Mouse (Mus musculus) forebrain, embryonic 15.5 days (tissue): ENCODE measurements at regions not wholly inside any gene's neighbourhood (a gene's known extent, or its start where the extent isn't known, plus 50 kb on each side); places are given as distances from the start of the nearest gene placed in this dataset.
A peak's percentile ranks its signal among the peaks of the same experiment; 100 is the strongest.

ENCODE experiments used
- ATAC-seq: fragments of 200-750 bp; cut with Nextera tagmentation; replicated peaks from 2 replicates; pipeline ENCODE4 v1.8.0; 2017; ENCODE audit warnings: mild to moderate bottlenecking, moderate TSS enrichment, moderate library complexity
- H3K27ac ChIP-seq: fragments of 300-500 bp; sonication (generic); replicated peaks from 2 replicates; pipeline ENCODE4 v1.5.1; 2015; ENCODE audit warnings: mild to moderate bottlenecking, inconsistent platforms
- H3K27me3 ChIP-seq: fragments of 300-500 bp; sonication (generic); 2 replicates; pipeline ENCODE4 v1.6.1; 2015; ENCODE audit warnings: inconsistent platforms
- H3K36me3 ChIP-seq: fragments of 300-500 bp; sonication (generic); 2 replicates; pipeline ENCODE4 v1.6.1; 2015; ENCODE audit warnings: mild to moderate bottlenecking, inconsistent platforms
- H3K4me1 ChIP-seq: fragments of 300-500 bp; sonication (generic); 2 replicates; pipeline ENCODE4 v1.6.1; 2015; ENCODE audit warnings: inconsistent platforms
- H3K4me2 ChIP-seq: fragments of 300-500 bp; sonication (generic); replicated peaks from 2 replicates; pipeline ENCODE4 v1.6.1; 2015; ENCODE audit warnings: mild to moderate bottlenecking, inconsistent platforms
- H3K4me3 ChIP-seq: fragments of 300-500 bp; sonication (generic); 2 replicates; pipeline ENCODE4 v1.5.1; 2015; ENCODE audit warnings: mild to moderate bottlenecking, inconsistent platforms
- H3K9ac ChIP-seq: fragments of 300-500 bp; sonication (generic); replicated peaks from 2 replicates; pipeline ENCODE4 v1.6.1; 2015; ENCODE audit warnings: mild to moderate bottlenecking, inconsistent platforms
- H3K9me3 ChIP-seq: fragments of 300-500 bp; sonication (generic); 2 replicates; pipeline ENCODE4 v1.6.1; 2016; ENCODE audit warnings: inconsistent platforms
- WGBS: fragments of 180-500 bp; shearing (Covaris S2); methylation state at CpG from one replicate; pipeline ENCODE4 v1.1.7; 2015; ENCODE audit warnings: mixed read lengths; 5-methylcytosine and 5-hydroxymethylcytosine counted together

DNA sequence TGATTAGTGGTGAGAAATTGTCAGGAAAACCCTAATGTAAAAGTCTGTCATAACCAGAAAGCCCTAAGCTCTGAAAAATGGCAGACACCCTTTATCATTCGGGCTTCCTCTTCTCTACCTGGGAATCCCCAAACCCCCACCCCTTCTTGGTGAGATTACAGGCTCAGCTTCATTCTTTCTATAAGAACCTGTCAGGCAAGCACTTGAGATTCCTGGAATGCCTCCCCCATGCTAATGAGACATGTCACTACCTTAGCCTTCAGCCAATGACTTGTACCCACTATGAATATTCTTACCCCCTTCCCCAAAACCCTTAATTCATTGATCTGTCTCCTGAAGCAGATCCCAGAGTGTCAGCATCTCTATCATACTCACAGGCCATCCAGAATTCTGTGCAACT is 254.5 kb upstream of the Gcfc2 start:
- WGBS = 86% methylated on average over 1 of the region's 1 CpGs
- no peaks in the 10 kb centered on the region for H3K27me3 ChIP-seq
- H3K9me3 ChIP-seq = no peaks in the 10 kb centered on the region
- no peak for ATAC-seq
- H3K4me2 ChIP-seq = no peak overlapping the region
- no peak overlapping the region for H3K4me3 ChIP-seq
- H3K4me1 ChIP-seq = no peaks in the 10 kb centered on the region
- no peaks in the 10 kb centered on the region for H3K36me3 ChIP-seq
- no peak overlapping the region for H3K27ac ChIP-seq
- no peak overlapping the region for H3K9ac ChIP-seq

DNA sequence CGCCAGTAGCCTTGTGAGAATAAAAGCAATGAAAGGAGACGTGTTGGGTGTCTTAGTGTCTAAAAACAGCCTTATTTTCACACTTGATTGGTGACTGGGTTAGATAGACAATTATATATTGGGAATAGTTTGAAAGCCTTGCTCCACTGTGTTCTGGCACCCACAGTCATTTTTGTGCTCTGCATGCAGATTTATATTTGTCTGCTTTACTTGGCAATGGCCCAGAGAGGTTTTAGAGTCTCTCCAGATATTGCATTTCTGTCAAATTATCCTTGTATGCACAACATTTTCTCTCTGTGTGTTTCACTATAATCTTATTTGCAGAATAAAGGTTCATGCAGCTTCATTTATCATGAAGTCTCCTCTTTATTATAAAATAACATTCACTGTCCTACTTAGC is 250.2 kb upstream of the Gcfc2 start:
- H3K36me3 ChIP-seq = no peaks in the 10 kb centered on the region
- no peak overlapping the region for H3K4me3 ChIP-seq

GRCm38 (mm10) chr6:81697284-81697683 is 226.2 kb upstream of the Gcfc2 start:
- no peak overlapping the region for H3K9ac ChIP-seq
- H3K27me3 ChIP-seq = no peaks in the 10 kb centered on the region
- H3K9me3 ChIP-seq = no peaks in the 10 kb centered on the region
- H3K36me3 ChIP-seq = no peaks in the 10 kb centered on the region
- no peak for ATAC-seq
- H3K4me2 ChIP-seq = no peak overlapping the region
- no peak overlapping the region for H3K4me3 ChIP-seq
- no peak overlapping the region for H3K27ac ChIP-seq
- H3K4me1 ChIP-seq = no peaks in the 10 kb centered on the region
- WGBS = 91% methylated on average over 7 of the region's 7 CpGs

More for the DNA sequence above, 250.2 kb upstream of the Gcfc2 start:
- Histone ChIP-seq H3K27me3 (no peaks in the 10 kb centered on the region), H3K9me3 (no peaks in the 10 kb centered on the region), H3K27ac (no peak overlapping the region), H3K9ac (no peak overlapping the region), H3K4me1 (no peaks in the 10 kb centered on the region), H3K4me2 (no peak overlapping the region)
- ATAC-seq = no peak
- 44% methylated on average over 2 of the region's 2 CpGs for WGBS

- no peak for ATAC-seq
- Histone ChIP-seq H3K4me2 (no peak overlapping the region), H3K9me3 (no peaks in the 10 kb centered on the region), H3K27ac (no peak overlapping the region), H3K9ac (no peak overlapping the region), H3K4me3 (no peak overlapping the region), H3K27me3 (no peaks in the 10 kb centered on the region), H3K4me1 (no peaks in the 10 kb centered on the region), H3K36me3 (no peaks in the 10 kb centered on the region)
- WGBS = 86% methylated on average over 3 of the region's 3 CpGs
Observed at GRCm38 (mm10) chr6:81698173-81698572, 225.3 kb upstream of the Gcfc2 start.

DNA sequence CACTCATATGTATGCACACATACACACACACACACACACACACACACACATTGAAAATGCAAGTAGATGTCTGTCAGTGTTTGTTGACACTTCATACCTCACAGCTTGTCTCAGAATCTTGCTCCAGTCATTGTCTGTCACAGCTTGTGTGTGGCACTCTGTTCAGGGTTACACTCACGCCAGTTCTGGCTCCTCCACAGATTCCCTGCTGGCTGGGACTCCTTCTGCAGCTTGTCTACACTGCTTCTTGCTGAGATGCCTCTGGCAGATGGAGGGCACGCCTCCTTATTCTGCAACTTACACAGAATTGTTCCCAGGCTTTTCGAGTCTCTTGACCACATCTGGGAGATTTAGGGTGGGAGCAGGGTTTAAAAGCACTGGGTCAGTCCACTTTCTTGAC is 208.6 kb upstream of the Gcfc2 start:
- Histone ChIP-seq H3K9ac (no peak overlapping the region), H3K4me3 (no peak overlapping the region), H3K27ac (no peak overlapping the region), H3K4me1 (no peaks in the 10 kb centered on the region), H3K4me2 (no peak overlapping the region), H3K36me3 (no peaks in the 10 kb centered on the region), H3K9me3 (no peaks in the 10 kb centered on the region), H3K27me3 (no peaks in the 10 kb centered on the region)
- WGBS = 58% methylated on average over 3 of the region's 3 CpGs
- ATAC-seq = peak; percentile 73

GRCm38 (mm10) chr6:81716371-81716770 is 207.1 kb upstream of the Gcfc2 start:
- Histone ChIP-seq H3K9me3 (no peaks in the 10 kb centered on the region), H3K4me2 (no peak overlapping the region), H3K27ac (no peak overlapping the region), H3K4me1 (no peaks in the 10 kb centered on the region), H3K36me3 (no peaks in the 10 kb centered on the region), H3K27me3 (no peaks in the 10 kb centered on the region), H3K4me3 (no peak overlapping the region), H3K9ac (no peak overlapping the region)
- no peak for ATAC-seq
- WGBS = 59% methylated on average over 5 of the region's 5 CpGs

GRCm38 (mm10) chr6:81724601-81725545 is 198.6 kb upstream of the Gcfc2 start:
- Histone ChIP-seq H3K4me2 (no peak overlapping the region), H3K4me1 (no peaks in the 10 kb centered on the region), H3K27ac (no peak overlapping the region), H3K9me3 (no peaks in the 10 kb centered on the region), H3K27me3 (no peaks in the 10 kb centered on the region), H3K36me3 (no peaks in the 10 kb centered on the region), H3K9ac (no peak overlapping the region), H3K4me3 (no peak overlapping the region)
- 55% methylated on average over 4 of the region's 4 CpGs for WGBS
- peak; percentile 78 for ATAC-seq

DNA sequence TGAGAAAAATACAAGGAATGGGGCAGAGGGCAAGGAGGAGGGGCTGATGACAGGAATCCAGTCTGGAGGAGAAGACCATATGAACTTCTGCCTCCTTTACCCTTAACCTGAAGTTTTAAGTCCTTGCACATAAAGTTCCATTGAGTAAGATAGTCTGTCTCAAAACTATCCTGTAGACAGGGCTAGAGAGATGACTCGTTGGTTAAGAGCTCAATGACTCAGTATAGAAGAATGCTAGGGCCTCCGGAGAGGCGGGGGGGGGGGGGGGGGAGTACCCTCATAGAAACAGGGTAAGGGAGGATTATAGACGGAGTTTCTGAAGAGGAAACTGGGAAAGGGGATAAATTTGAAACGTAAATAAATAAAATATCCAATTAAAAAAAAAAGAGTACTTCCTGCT is 191.8 kb upstream of the Gcfc2 start:
- no peaks in the 10 kb centered on the region for H3K4me1 ChIP-seq
- no peaks in the 10 kb centered on the region for H3K27me3 ChIP-seq
- H3K9ac ChIP-seq = no peak overlapping the region
- H3K9me3 ChIP-seq = no peaks in the 10 kb centered on the region
- H3K27ac ChIP-seq = no peak overlapping the region
- H3K36me3 ChIP-seq = no peaks in the 10 kb centered on the region
- no peak overlapping the region for H3K4me2 ChIP-seq
- WGBS = 68% methylated on average over 5 of the region's 5 CpGs
- no peak overlapping the region for H3K4me3 ChIP-seq
- no peak for ATAC-seq

DNA sequence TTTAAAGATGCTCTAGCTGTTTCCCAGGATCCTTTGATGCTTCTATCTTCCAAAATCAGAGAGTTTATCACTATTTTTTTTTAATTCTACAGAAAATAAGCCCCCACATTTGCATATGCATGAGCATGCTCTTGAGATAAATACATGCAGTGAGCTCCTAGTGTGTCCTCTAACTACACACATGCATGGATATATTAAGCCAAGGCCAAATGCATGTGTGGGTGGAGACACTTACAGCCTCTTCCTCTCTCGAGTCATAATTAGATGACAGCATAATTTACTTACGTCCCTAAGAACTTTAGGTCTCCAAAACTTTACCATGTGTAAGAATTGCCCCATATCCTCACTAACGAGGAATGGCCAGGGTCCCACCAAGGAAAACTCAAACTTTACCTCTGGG is 189.9 kb upstream of the Gcfc2 start:
- H3K9ac ChIP-seq = no peak overlapping the region
- H3K27ac ChIP-seq = no peak overlapping the region
- ATAC-seq = no peak
- WGBS = 74% methylated on average over 3 of the region's 3 CpGs
- H3K4me1 ChIP-seq = no peaks in the 10 kb centered on the region
- no peaks in the 10 kb centered on the region for H3K27me3 ChIP-seq
- no peaks in the 10 kb centered on the region for H3K36me3 ChIP-seq
- H3K9me3 ChIP-seq = no peaks in the 10 kb centered on the region
- no peak overlapping the region for H3K4me3 ChIP-seq
- no peak overlapping the region for H3K4me2 ChIP-seq

DNA sequence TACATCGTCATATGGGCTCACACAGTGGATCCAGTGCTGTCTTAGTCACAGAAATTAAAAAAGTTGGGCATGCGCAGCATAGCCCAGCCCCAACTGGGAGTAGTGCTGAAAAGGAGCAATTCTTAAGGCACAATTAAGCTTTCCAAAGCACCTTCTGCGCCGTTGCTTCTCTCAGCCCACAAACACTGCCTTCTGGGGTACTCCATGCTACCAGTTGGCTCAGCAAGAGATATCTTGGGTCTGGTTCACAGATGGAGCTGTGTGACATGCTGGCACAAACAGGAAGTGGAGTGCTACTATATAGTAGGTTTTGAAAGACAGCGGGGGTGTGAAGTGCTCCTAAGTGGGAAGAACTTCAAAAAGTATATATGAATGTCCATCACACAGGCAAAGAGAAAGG is 185.0 kb upstream of the Gcfc2 start:
- Histone ChIP-seq H3K4me2 (no peak overlapping the region), H3K4me3 (no peak overlapping the region), H3K9me3 (no peaks in the 10 kb centered on the region), H3K36me3 (no peaks in the 10 kb centered on the region), H3K27me3 (no peaks in the 10 kb centered on the region), H3K9ac (no peak overlapping the region), H3K4me1 (no peaks in the 10 kb centered on the region), H3K27ac (no peak overlapping the region)
- 83% methylated on average over 5 of the region's 5 CpGs for WGBS
- ATAC-seq = peak; percentile 38; the same call in 1 of the 2 replicates

DNA sequence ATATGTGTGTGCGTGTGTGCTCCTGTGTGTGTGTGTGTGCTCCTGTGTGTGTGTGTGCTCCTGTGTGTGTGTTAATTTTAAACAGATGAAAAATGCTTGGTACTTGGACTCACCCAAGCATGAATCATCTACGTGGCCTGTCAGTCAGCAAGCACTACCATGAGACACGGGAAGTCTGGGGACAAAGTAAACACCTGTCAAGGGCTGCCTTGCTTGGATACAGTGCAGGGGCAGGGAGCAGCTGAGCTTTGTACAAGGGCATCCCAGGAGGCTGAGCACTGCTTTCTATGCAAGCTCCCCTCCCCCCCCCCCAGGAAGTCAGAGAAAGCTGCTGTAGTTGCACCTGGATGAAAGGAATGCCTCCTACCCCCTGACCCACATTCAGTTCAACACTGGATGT is 173.8 kb upstream of the Gcfc2 start:
- H3K9me3 ChIP-seq = no peaks in the 10 kb centered on the region
- H3K27me3 ChIP-seq = no peaks in the 10 kb centered on the region

DNA sequence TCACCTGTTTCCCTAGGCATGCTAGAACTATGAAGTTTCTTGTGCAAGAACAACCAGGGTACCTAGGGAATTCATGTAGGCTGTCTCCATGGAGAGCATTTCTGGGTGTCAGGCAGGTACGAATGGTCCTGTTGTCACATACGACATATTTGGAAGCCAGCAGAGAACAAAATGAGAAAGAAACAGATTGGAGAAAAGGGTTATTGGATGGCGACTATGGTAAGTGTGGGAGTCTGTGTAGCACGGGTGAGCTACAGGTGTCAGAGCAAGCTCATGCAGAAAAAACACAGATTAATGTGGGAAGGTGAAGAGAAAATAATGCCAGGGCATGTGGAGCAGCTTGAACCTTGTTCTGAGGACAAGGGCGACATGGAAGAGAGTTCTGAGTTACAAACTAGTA is 171.8 kb upstream of the Gcfc2 start:
- no peaks in the 10 kb centered on the region for H3K36me3 ChIP-seq
- H3K9me3 ChIP-seq = no peaks in the 10 kb centered on the region
- no peak for ATAC-seq
- H3K4me1 ChIP-seq = no peaks in the 10 kb centered on the region
- no peak overlapping the region for H3K9ac ChIP-seq
- WGBS = 87% methylated on average over 5 of the region's 5 CpGs
- no peak overlapping the region for H3K4me2 ChIP-seq
- no peak overlapping the region for H3K4me3 ChIP-seq
- no peak overlapping the region for H3K27ac ChIP-seq
- no peaks in the 10 kb centered on the region for H3K27me3 ChIP-seq

More for the DNA sequence above, 173.8 kb upstream of the Gcfc2 start:
- no peaks in the 10 kb centered on the region for H3K4me1 ChIP-seq
- no peaks in the 10 kb centered on the region for H3K36me3 ChIP-seq
- H3K4me2 ChIP-seq = no peak overlapping the region
- H3K4me3 ChIP-seq = no peak overlapping the region
- 55% methylated on average over 3 of the region's 3 CpGs for WGBS
- no peak overlapping the region for H3K9ac ChIP-seq
- no peak for ATAC-seq
- no peak overlapping the region for H3K27ac ChIP-seq

DNA sequence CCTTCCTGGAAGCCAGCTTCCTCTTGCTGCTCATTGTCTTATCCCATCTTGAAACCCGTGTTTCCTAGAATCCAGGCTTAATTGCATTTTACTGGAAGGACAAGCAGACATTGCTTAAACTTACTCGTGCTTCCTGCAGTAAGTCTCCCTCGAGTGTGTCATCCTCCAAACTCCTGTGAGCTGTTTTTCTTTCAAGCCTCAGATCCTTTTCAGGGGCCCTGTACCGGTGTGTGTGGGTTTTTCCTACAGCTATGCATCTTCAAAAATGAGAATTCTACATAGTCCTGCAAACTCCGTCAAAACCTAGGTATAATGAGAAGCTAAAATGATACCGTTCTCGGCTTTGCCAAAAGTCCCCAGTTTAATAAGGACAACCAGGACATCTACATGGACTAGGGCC is 167.2 kb upstream of the Gcfc2 start:
- WGBS = 83% methylated on average over 7 of the region's 7 CpGs
- ATAC-seq = no peak
- H3K4me2 ChIP-seq = no peak overlapping the region
- no peak overlapping the region for H3K27ac ChIP-seq
- no peaks in the 10 kb centered on the region for H3K9me3 ChIP-seq
- no peaks in the 10 kb centered on the region for H3K27me3 ChIP-seq
- no peaks in the 10 kb centered on the region for H3K36me3 ChIP-seq
- H3K4me3 ChIP-seq = no peak overlapping the region
- no peaks in the 10 kb centered on the region for H3K4me1 ChIP-seq
- H3K9ac ChIP-seq = no peak overlapping the region
